Mouse (Mus musculus): ENCODE measurements at regions not wholly inside any gene's neighbourhood (a gene's known extent, or its start where the extent isn't known, plus 50 kb on each side); places are given as distances from the start of the nearest gene placed in this dataset.

GRCm38 (mm10) chr12:32766575-32766974, 52.8 kb upstream of the Nampt start:
- H3K9me3 ChIP-seq (ENCODE audit: control insufficient read depth, low read length): no peaks in the 10 kb centered on the region
- WGBS: 75% methylated on average over 3 of the region's 3 CpGs
- H3K27me3 ChIP-seq (replicated peaks; ENCODE audit: control insufficient read depth, insufficient read depth, low read length): no peaks in the 10 kb centered on the region
- no peak overlapping the region for H3K9ac ChIP-seq (ENCODE audit: low read depth, low read length)
- H3K36me3 ChIP-seq (ENCODE audit: control insufficient read depth, insufficient read depth, low read length): no peaks in the 10 kb centered on the region
- ATAC-seq: no peak
- H3K4me2 ChIP-seq (ENCODE audit: low read depth, low read length): no peak overlapping the region
- no peak overlapping the region for H3K4me3 ChIP-seq (ENCODE audit: low read length)
- no peak overlapping the region for H3K27ac ChIP-seq (ENCODE audit: low read length)
- no peaks in the 10 kb centered on the region for H3K4me1 ChIP-seq (ENCODE audit: control insufficient read depth, insufficient read depth, low read length)

- H3K4me2 ChIP-seq (ENCODE audit: low read depth, low read length): no peak overlapping the region
- no peak overlapping the region for H3K27ac ChIP-seq (ENCODE audit: low read length)
- no peak overlapping the region for H3K4me3 ChIP-seq (ENCODE audit: low read length)
- H3K36me3 ChIP-seq (ENCODE audit: control insufficient read depth, insufficient read depth, low read length): no peaks in the 10 kb centered on the region
- ATAC-seq: no peak
- H3K9ac ChIP-seq (ENCODE audit: low read depth, low read length): no peak overlapping the region
- 80% methylated on average over 7 of the region's 7 CpGs for WGBS
- H3K27me3 ChIP-seq (replicated peaks; ENCODE audit: control insufficient read depth, insufficient read depth, low read length): 0 out of 2 replicates have a peak, but pooled peaks cover 2% of the 10 kb centered on the region
- H3K4me1 ChIP-seq (ENCODE audit: control insufficient read depth, insufficient read depth, low read length): no peaks in the 10 kb centered on the region
- no peaks in the 10 kb centered on the region for H3K9me3 ChIP-seq (ENCODE audit: control insufficient read depth, low read length)
Observed at GRCm38 (mm10) chr12:32767206-32768081, 51.9 kb upstream of the Nampt start.

GRCm38 (mm10) chr12:32768082-32768743, 51.1 kb upstream of the Nampt start:
- Histone ChIP-seq H3K27ac (ENCODE audit: low read length) (no peak overlapping the region), H3K9me3 (ENCODE audit: control insufficient read depth, low read length) (no peaks in the 10 kb centered on the region), H3K4me2 (ENCODE audit: low read depth, low read length) (no peak overlapping the region), H3K4me3 (ENCODE audit: low read length) (no peak overlapping the region), H3K27me3 (replicated peaks; ENCODE audit: control insufficient read depth, insufficient read depth, low read length) (0 out of 2 replicates have a peak, but pooled peaks cover 2% of the 10 kb centered on the region), H3K4me1 (ENCODE audit: control insufficient read depth, insufficient read depth, low read length) (no peaks in the 10 kb centered on the region), H3K36me3 (ENCODE audit: control insufficient read depth, insufficient read depth, low read length) (no peaks in the 10 kb centered on the region), H3K9ac (ENCODE audit: low read depth, low read length) (no peak overlapping the region)
- 55% methylated on average over 3 of the region's 3 CpGs for WGBS
- ATAC-seq: no peak

- no peak for ATAC-seq
- 59% methylated on average over 3 of the region's 3 CpGs for WGBS
- Histone ChIP-seq H3K9ac (ENCODE audit: low read depth, low read length) (no peak overlapping the region), H3K27me3 (replicated peaks; ENCODE audit: control insufficient read depth, insufficient read depth, low read length) (0 out of 2 replicates have a peak, but pooled peaks cover 2% of the 10 kb centered on the region), H3K4me2 (ENCODE audit: low read depth, low read length) (no peak overlapping the region), H3K4me3 (ENCODE audit: low read length) (no peak overlapping the region), H3K4me1 (ENCODE audit: control insufficient read depth, insufficient read depth, low read length) (no peaks in the 10 kb centered on the region), H3K36me3 (ENCODE audit: control insufficient read depth, insufficient read depth, low read length) (no peaks in the 10 kb centered on the region), H3K27ac (ENCODE audit: low read length) (no peak overlapping the region), H3K9me3 (ENCODE audit: control insufficient read depth, low read length) (no peaks in the 10 kb centered on the region)
Observed at GRCm38 (mm10) chr12:32768744-32769535, 50.4 kb upstream of the Nampt start.
